Mouse (Mus musculus) heart, postnatal 0 days (tissue): ENCODE measurements around the gene Jarid2.
"Not testable (repeated sequence)": the region's sequence is repeated elsewhere in the genome, so short reads cannot be mapped to it uniquely, and the experiment has no call there.

Source experiments
- CTCF ChIP-seq: IDR thresholded peaks from 2 replicates; pipeline ENCODE4 v1.5.1; 2016; ENCODE audit warnings: antibody characterized with exemption, control low read depth, low read depth
- EP300 ChIP-seq: IDR thresholded peaks from 2 replicates; pipeline ENCODE4 v1.6.1; 2016; ENCODE audit warnings: antibody characterized with exemption, low read depth

GRCm38 (mm10) chr13:44718465-44718864 lies 10.8 kb upstream of the Jarid2 start:
- not testable (repeated sequence) for TF ChIP-seq CTCF, EP300
